Mouse (Mus musculus) skeletal muscle tissue, adult 2 months (tissue): Measurements from ENCODE around the gene Trp73.
A peak's percentile ranks its signal among the peaks of the same experiment; 100 is the strongest.

Source experiments
- DNase-seq: peaks from one replicate; pipeline ENCODE4 v3.0.0-alpha.2; 2012; ENCODE audit warnings: low read depth, low spot score

Gene Trp73

DNA sequence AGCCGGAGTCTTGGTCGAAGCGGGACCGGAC, at the start of gene Trp73:
TSS of gene Trp73 (minus strand) at position 27 of the 31 bp plus-strand sequence.
- no peak for DNase-seq

DNA sequence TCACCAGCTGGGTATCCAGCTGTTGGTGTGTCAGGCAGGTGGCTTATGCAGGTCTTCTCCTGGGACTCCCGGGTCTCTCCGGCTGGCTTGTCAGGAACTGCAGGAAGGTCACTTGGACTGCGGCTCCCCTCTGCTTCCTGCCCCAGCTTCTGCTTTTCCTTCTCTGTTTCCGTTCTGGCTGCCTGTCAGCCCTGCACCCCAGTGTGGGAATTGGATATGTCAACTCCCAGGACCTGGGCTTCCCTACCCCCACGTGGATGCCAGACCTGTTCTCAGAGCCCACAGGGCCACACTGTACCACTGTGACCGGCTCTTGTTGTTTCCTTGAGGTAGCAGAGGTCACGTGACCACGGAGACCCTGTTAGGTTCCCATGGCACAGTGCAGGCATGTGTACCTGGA, 48.9 kb upstream of the Trp73 start:
- peak; percentile 13 for DNase-seq

DNA sequence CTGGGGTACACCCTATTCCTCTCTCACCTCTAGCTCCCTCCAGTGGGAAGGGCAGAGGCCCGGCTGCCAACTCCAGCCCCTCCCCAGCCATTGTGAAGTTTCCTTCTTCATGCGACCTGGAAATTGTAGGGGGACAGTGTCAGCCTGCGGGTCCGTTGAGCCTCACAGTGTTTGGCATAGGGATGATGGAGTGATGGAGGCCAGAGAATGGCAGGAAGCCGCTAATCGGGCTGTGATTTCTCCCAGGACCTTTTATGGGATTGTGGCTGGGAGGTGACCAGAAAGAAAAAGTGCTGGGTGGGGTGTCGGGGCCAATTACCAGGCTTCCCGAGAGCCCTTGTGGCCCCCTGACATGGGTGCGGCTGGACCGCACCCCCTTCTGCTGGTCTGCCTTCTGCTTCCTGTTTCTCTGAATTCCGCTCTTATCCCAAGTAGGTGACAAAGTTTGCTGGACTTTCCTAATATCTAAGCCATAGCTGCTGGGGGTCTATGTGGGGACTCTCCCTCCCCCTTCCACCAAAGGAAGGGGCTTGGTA, 46.1 kb upstream of the Trp73 start:
- DNase-seq = no peak

DNA sequence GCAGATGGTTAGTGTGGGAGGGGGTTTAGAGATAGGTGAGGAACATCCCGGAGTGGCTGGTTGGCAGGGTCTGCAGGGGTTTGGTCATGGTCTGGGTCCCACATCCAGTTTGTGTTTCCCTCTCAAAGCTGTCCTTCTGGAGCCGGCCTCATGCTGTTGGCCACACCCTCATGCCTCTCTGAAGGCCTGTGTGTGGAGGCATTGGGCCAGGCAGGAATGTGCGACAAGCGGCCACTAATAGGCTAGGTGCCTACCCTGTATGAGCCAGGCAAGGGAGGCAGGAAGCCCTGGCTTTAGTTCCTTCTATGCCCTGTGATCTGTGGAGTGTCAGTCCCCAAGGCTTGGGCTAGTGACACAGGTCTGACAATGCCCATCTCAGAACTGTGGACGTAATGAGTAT, 45.0 kb upstream of the Trp73 start:
- no peak for DNase-seq

DNA sequence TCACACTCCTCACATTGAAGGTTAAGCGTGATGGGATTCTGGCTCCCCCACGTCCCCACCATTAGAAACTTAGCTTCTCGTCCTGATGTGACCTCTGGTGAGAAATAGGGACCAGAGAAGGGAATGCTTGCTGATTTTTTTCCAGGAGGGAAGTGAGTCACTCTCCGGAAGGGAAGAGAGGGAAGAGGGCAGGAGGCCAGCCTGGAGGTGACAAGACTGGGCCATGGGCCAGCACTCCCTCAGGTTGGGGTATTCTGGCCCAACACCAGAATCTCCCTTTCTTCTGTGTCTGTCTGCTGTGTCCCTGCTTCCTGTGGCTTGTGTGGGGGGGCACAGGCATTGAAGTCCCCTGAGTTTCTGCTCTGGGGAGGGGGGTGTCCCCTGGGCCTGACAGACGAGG, 43.6 kb upstream of the Trp73 start:
- no peak for DNase-seq

DNA sequence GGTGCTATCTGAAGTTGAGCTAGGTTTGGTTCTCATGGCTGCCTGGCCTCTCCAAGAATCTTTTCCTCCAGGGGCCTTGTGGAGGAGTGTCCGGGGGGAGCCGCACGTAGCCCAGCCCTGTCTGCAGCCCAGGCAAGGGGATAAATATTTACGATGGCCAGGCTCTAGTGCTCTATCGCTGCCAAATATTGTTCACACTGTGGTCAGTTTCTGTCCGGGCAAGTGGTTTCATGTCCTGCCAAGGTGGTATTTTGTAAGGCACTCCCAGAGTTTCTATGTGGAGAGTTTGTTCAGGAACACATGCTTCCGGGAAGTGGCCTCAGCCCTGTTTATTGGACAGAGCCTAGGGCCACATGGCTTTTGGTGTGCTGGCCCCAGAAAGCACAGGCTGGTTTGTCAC, 41.0 kb upstream of the Trp73 start:
- no peak for DNase-seq

DNA sequence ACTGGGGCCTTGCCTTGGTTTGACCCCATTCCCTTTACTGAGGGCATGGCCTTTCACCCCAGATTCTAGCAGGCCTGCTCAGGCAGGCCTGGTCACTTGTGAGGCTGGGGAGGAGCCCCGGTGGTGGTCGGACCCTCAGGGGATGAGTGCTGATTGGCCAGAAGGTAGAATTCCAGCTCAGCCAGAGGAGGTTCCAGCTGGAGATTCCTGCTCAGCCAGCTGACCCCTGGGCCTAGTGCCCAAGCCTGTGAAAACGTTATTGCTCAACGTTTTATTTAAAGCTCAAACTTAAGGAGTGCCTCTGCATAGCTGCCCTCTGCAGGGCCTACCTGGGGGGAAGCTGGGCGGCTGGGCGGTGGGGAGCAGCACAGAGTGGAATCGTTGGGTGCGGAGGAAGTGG, 37.2 kb upstream of the Trp73 start:
- DNase-seq = peak; percentile 36

DNA sequence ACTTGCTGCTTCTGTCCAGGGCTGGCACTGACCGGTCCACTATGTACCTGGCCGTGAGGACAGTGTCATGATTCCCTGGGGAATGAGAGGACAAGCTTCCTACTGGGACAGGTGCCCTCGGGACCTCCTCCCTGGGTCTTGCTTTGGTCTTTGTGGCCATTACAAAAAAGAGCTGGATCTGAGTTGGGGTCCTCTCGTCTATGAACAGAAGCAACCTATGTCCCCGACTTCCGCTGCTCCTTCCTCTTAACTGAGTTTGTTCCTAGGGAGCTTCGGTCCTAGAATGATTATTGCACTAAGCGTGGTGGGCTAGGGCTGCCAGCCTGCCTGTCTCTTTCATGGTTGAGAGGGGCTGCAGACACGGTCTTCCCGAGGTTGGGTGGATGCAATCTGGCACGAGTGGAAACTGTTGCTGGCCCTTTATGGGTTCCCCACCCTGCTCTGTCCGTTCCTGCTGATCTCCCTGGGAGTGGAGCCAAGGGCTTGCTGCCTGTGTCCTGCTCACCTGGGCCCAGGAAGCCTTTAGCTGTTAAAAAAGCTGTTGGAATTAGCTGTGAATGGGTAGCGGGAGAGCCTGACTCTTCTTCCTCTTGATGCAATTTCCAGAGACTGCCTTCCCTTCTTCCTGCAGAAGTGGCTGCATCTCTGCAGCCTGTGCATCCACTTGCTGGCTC, 32.1 kb upstream of the Trp73 start:
- no peak for DNase-seq

DNA sequence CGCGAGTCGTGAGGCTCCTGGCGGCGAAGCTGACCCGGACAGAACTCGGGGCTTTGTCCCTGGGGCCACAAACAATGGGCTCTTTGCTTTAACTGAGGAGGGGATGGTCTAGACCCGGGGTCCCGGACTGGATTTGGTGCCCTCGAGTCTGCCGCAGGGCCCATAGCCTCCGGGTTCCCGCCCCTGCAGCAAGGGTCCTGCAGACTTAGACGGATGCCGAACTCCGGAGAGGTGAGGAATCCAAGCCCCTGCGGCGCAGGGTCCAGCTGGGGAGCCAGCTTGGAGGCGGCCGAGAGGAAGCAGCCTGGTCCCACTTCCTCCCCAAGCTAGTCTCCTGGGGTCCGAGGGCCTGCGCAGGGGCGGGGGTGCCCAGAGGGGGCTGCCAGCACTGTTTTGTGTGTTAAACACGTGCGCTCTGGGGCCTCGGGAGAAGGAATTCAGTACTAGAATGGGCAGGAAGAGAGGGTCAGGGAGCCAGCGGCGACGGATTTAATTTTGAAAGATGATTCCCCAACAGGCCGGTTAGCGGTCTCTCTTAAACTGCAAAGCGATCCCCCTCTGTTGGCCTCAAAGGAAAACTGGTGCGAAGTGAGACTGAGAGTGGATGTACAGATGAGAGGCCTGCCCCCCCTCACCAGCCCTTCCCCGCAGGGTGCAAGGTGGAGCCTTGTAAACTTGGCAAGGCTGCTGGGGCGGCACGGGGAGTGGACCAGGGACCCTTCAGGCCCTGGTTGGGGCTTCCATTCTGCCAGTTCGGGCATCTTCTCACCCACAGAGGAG, 31.3 kb upstream of the Trp73 start:
- DNase-seq = no peak

DNA sequence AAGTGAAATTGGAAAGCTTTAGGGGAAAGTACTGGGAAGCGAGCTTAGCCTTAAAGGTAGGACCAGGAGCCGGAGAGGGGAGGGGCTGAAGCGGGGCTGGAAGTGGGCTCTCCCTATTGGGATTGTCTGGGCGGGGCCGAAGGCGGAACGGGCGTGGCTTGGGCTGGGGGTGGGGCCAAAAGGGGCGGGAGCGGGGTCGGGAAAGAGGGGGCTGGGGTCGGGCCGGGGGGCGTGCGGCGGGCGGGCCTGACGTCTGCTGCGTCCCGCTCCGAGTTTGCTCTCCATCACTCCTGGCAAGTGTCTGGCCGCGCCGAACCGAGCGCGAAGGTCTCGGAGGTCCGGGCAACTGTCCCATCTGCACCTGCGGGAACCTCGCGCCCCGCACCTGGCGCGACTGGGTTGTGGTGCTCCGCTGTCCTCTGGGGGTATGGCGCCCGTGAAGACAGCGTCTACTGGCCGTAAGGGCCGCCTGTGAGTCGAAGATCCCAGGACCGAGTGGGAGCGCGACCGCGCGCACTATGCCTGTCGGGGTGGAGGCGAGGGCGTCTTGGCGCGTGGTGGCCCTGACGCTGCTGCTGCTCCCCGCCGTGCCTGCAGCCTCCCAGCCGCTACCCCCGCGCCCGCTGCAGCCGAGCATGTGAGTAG, 30.6 kb upstream of the Trp73 start, which contains the start of gene Megf6:
TSS of gene Megf6 (plus strand) at position 225 of the 645 bp plus-strand sequence.
- no peak for DNase-seq

DNA sequence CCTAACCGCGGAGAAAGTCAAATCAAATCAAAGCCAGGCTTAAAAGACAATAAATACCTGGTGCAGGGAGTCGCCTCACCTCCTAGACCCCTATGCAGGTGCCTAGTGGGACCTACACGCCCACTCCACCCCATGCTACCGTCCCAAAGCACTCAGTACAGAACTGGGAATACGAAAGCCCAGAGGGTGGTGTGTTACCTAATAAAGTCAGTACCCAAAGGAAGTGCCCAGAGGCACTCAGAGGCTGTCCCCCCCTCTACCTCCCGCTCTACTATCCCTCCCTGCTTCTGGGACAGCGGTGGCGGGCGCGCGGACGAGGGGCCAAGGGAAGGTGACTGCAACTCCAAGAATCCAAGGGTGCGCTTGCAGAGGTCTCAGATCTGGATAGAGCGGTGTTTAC, 30.0 kb upstream of the Trp73 start:
- DNase-seq = no peak

DNA sequence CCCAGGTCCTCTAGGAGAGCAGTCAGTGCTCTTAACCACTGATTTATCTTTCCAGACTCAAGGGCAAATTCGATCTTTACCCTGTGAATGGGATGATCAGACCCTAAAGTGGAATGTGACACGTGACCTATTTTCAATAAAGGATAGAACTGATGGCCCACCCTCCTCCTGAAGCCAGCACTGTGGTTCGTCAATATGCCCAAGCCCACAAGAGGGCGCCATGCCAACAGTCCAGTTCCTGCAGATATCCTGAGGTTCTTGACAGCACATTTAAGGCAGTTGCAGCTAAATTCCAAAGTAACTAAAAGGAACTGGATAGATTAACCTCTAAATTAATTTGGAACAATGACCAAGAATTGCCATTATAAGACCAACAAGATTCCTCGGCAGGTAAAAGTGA, 27.0 kb upstream of the Trp73 start:
- no peak for DNase-seq

DNA sequence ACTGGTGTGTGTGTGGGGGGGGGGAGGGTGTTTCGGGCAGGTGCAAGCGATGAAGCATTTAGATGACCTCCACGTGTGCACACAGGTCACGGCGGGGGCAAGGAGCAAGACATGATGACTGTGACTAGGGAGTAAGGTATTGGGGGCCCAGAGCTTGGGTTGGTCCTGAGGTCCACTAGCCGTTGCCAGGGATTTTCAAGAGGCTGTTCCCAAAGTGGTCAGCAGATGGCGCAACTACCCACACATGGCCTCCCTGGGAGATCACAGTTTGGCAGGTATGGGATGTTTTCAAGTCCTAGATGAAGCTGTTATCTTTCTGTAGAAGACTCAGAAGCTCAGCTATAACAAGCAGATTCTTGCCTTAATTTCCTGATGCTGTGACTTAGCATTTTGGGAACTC, 23.3 kb upstream of the Trp73 start:
- DNase-seq = peak; percentile 52

DNA sequence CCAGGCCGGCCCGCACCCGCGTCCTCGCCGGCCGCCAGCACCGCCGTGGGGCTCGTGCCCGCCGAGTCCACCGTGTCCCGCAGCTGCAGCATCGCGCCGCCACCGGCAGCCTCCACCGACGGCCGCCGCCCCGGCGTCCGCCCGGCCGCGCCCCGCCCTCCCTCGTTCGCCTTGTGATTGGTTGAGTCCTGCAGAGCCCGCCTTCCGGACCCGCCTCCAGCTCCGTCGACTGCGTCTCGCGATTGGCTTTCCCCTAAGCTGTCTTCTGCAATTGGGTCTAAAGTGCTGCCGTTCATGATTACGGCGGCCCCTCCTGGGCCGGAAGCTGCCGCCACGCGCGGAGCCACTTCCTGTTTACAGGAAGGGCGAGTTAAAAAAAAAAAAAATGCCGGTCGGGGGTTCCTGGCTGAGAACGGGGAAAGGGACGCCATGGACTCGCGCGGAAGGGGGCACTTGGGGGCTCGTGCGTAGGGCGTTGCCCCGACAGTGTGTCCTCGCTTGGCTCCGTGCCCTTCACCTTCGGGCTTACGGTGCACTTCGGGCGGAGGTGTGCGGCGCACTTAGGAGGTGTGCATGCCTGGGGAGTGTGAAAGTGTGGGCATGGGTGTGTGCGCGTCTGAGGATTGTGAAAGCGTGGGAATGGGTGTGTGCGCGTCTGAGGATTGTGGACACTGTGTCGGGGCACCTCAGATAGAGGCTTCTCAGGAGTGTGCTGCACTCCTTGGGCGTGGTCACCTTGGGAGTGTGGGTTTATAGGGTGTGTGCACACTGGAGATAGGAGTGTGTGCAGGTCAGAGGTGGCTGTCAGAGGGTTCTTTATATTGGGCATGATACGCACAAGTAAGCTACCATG, 20.8 kb upstream of the Trp73 start, which contains the start of gene Tprgl:
TSS of gene Tprgl (minus strand) at position 129 of the 853 bp plus-strand sequence.
- peak; percentile 98 for DNase-seq

DNA sequence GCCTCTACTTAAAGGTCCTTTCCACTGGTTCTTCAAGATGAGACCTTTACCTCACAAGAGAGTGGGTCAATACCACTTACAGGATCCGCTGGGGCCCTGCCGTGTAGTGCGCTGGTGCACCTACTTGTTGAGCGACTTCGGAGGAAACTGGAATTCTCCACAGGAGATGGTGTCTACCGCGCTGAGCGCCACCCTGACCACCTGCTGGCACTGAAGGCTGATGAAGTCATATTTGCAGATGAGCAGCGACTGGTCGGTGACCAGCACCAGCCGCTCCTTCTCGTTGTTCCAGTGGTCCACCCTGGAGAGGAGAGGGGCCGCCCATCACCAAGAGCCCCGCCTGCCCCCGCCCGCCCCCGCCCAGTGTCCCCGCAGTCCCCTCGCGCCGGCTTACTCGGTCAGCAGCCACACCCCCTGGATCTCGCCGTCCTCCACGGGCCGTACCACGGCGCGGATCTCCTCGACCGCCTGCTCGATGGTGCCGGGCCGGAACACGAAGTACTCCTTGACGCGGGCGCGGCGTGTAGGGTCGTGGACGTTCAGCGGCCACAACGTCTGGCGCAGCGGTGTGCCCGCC, 20.0 kb upstream of the Trp73 start:
- no peak for DNase-seq

DNA sequence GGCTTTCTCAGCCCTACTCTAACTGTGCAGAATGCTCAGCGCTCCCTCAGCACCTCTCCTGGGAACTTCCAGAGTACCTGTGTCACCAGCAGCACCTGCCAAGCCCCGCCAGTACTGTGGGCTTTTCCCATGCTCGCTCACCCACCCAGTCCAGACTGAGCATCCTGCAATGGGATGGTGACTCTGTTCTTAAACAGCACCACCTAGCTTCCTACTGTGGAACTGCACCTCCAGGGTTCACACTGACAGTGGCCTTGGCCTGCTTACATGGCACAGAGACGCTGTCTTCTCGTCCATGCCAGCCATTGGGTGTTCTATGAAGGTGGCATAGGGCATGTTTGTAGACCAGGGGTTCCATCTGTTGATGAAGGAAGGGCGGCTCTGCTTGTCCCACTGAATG, 19.0 kb upstream of the Trp73 start:
- DNase-seq = peak; percentile 65

DNA sequence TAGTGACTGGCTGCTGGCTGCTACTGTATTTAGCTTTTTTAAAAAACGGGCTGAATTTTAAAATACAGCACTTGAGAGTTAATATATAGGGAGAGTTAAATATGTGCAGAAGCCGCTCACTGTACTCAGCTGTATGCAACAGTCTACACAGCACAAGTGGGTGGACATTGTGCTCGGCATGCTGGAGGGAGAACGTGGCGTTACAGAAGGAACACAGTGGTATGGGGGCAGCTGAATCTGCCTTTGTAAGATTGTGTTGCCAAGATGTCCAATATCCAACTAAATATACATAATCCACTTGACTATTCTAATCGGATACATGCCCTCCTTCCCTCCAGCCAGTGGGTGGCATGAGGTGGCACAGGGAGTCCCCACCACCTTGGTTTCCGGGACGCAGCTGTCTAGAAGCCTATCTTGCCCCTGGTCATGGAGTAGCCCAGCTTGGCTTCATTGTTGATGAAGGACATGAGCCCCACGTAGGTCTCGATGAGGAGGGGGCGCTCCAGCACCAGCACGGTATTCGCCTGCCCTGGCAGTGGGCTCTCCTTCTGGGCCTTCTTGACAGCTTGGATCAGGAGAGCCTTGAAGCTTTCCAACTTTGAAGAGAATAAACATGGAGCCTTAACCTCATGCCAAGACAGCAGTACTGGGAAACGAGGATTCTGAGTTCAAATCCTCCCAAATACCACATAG, 18.1 kb upstream of the Trp73 start:
- DNase-seq = no peak

DNA sequence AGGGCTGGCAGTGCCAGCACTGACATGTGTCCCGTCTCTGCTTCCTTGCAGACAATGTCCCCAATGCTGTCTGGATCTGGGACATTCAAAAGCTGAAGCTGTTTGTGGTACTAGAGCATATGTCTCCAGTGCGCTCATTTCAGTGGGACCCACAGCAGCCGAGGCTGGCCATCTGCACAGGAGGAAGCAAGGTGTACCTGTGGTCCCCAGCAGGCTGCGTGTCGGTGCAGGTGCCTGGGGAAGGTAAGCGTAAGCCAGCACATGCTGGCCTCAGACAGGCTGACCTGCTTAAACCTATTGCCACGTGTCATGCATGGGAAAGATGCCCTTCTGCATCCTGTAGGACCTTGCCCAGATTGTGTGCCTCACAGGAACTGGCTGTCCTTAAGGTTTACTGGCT, 16.0 kb upstream of the Trp73 start:
- no peak for DNase-seq

DNA sequence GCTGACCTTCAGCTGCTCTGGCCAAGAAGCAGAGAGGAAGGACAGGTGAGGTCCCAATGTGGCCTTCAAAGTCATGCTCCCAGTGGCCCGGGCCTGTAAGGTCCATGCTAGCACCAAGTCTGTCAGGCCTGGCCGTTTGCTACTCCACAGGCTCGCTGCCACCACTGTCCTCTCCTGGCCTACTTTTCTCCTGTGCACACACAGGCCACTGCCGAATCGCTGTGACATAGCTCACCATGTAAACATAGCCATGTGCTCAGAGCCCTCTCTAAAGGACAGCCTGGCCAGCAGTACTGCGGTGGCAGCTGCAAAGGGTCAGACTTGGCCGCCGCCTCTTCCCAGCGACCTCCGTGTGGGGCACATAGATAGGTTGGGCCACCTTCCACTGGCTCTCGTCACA, 14.1 kb upstream of the Trp73 start:
- DNase-seq = no peak

DNA sequence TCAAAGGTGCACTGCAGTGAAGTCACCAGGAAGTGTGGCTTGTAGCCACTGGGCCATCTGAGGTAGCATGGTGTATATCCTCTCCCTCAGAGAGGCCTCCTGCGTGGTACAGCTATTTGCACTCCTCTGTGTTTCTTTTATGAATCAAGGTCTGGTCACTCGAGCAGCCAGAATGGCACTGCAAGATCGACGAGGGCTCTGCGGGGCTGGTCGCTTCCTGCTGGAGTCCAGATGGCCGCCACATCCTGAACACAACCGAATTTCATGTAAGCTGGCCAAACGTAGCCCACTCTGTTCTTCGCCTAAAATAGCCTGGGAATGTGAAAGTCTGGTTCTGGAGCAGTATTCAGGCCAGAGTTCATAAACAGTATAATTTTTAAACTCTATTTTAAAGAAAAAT, 6.3 kb upstream of the Trp73 start:
- no peak for DNase-seq

DNA sequence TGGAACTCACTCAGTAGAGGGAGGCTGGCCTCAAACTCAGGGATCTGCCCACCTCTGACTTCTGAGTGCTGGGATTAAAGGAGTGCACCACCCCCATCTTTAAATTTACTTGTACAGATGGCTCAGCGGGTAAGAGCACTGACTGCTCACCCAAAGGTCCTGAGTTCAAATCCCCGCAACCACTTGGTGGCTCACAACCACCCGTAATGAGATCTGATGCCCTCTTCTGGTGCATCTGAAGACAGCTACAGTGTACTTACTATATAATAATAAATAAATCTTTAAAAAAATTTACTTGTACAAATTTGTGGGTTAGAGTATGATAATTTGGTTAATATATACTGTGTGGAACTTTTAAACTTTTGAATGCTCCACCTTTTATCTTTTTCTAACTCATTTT, 4.7 kb upstream of the Trp73 start:
- no peak for DNase-seq
